Mouse (Mus musculus) heart, adult 11 months (tissue): ENCODE data around the gene Fez1.

Source experiments
- DNase-seq: peaks from one replicate; pipeline ENCODE4 v3.0.0; 2022

Gene Fez1

DNA sequence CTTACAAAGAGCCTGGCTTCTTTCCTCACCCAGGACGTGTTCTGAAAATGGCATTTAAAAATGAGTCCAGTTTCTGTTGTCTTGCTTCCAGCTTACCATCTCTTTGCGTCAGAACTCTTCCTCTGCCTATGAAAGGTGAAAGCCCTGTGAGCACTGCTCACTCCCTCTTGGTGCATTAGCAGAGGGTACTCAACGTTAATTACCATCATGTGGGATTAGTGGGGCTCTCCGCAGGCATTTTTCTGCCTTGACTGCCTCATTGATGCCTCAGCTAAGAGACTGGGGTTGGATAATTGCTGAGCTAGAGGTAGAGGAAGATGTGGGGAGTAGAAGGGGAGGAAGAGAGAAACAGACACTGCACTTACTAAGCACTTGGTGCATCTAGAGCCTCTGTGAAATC lies 24.7 kb downstream of the Fez1 start:
- DNase-seq: no peak

DNA sequence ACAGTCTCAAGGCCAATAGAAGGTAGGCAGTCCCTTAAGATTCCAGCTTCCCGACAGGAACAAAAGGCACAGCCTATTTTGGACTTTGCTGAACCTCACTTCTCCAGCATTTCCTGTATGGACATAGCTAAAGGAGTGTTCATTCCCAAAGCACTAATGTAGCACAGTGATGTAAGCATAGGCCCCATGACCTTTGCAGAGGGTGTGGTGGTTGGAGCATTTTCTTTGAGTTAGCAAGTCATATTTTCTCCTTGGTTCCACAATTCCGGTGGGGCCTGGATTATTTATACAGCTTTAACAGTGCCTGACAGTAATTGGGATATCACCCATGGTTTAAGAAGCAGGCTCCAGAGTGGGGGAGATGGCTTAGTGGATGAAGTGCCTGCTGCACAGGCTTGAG lies 27.0 kb downstream of the Fez1 start:
- DNase-seq: no peak

DNA sequence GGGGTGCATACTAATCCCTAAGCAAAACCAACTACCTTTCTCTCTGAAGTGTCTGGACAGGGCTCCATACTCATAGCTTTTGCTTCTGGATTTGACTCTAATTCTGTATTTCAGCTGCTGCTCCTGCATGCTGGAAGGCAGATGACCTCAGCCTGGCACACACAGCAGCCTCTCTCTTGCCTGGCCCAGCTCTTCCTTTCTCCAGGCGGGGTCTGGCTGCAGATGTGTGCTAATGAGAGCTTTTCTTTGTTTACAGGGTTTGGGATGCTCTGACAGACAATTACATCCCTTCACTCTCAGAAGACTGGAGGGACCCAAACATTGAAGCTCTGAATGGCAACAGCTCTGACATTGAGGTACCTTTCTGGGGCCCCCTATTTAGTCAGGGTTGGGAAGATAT lies 28.4 kb downstream of the Fez1 start:
- DNase-seq: peak; percentile 79

DNA sequence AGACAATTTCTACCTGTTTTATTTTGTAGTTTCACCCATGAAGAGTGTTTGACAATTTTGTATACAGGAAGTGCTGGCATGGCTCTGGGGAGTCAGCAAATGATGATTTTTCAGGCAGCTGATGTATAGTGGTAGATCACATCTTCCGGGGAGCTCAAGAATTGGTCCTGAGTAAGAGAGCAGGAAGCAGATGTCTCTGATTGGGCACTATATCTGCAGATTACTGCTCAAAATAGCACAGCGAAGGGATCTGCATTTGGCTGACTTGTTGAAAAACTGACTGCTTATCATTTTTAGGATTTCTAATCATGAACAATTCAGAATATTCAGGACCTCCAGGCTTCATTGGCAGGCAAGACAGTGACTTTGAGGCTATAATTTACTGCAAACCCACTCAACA lies 30.5 kb downstream of the Fez1 start:
- peak; percentile 11 for DNase-seq

DNA sequence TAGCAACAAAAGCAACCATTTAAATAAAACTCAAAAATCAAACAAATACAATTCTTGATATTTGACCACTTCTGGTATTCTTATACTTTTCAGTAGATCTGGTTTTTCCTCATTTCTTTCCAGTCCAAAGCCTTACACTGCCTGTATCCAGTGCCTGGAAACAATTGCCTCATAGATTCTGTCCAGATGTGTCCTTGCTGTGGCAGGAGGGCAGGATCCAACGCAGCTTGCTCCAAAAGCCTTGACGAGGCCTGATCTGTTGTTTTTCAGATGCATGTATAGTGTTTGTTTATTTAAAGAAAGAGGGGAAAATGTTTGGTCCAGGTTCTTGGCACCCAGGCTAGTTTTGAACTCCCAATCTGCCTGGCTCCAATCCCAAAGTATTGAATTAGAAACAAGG lies 34.7 kb downstream of the Fez1 start:
- DNase-seq: peak; percentile 21

DNA sequence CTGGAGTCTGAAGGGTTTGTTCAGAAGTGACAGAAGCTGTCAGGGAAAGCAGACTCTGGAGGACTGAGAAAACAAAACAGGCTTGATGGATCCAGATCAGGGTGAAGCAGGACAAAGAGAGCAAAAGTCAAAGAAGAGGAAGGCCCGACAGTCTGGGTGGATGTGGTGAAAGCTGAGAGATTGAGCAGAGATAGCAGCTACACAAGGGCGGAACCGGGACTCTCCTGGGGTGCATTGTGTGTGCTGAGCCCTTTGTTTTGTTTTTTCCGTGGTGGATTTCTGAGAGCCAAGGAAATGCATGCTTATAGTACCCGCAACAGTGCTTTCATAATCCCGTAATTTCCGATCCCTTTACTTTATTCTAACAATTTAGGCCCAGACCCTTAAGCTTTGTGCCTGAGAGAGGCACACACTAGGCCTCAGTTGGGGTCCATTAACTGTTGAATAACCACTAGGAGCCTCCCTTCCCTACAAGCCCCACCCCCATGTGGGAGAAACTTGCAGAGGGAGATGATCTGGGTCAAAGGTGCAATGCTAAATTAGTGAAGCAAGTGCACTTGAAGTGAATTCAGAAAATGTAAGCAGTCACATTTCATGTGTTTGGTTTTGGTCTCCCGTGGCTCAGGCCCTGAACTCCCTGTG lies 35.9 kb downstream of the Fez1 start:
- DNase-seq: peak; percentile 89

DNA sequence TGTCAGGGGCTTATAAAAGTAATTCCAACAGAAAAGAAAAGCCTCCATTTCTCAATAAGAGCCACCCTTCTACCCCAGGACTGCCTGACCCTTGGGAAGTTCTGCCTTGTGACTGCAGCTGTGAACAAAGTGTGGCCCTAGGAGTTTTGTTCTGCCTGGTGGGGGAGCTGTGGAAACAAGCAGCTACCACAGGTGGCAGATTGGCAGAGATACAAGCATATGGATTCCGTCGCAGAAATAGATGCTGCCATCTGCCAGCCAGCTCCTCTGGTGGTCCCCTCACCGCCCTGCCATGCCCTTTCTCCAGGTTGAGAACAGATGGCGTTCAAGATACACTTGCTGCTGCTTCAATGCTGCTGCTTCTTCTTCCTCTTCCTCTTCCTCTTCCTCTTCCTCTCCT lies 37.0 kb downstream of the Fez1 start:
- peak; percentile 53 for DNase-seq

DNA sequence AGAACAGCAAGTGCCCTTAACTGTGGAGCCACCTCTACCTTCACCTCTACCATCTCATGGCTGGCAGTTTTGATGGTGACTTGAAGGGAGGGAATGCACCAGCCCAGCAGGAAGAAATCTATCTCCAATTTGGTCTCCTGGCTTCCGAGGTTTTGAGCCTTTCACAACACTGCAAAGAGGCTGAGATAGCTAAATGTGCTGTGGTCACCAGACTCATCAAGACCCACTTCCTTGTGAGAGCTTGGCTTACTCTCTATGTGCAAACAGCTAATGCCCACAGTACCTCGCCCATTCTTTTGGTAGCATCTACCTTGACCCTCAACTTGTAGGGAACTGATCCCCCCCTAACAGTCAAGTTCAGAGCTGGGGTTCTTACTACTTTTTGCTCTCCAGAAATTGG lies 40.9 kb downstream of the Fez1 start:
- DNase-seq: peak; percentile 72

DNA sequence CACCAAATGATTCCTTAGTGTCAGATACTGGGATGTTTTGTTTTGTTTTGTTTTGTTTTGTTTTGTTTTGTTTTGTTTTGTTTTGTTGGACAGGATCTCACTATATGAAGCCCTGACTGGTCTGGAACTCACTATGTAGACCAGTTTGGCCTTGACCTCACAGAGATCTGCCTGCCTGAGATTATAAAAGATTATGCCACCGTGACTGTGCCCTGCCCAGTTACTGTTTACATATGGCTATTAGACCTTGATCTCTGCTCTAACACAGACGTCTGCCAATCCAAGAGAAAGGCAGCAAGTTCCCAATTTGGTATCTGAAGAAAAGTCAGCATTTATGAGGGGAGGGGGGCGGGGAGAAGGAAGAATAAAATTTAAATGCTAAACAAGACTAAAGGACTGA lies 42.0 kb downstream of the Fez1 start:
- DNase-seq: peak; percentile 12

DNA sequence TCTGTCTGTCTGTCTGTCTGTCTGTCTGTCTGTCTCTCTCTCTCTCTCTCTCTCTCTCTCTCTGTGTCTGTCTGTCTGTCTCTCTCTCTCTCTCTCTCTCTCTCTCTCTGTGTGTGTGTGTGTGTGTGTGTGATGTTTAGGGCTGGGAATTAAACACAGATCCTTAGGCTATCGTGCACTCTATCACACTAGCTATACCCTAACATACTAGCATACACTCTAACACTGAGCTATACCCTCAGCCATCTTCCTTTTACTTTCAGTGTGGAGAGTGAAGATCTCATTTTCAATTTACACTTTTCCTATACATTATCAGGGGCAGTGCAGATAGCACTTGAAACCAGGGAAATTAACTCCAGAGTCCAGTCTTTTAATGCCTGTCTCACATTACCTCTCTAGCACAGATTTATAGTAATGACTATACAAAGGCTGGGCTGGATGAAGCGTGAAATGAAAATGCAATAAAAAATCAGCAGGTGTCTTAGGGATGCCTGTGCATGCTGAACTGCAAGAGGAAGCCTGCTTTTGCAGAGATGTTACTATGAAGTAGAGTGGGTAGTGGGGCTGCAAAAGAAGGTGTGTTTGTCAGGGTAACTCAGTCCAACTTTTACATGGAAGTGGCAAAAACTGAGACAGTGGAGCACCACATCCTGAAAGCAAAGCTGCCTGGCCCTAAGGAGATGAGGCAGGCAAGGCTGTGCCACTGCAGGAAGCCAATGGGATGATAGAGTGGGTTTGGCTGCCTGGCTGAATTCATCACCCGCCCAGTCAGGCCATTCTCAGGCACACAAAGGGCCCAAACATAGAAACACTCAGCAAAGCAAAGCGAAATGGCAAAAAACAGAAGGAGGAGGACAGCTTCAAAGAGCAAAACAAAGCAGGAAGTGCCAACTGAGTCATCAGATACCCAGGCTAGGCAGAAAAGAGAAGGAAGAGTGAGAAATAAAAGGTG lies 43.5 kb downstream of the Fez1 start:
- peak; percentile 72 for DNase-seq

DNA sequence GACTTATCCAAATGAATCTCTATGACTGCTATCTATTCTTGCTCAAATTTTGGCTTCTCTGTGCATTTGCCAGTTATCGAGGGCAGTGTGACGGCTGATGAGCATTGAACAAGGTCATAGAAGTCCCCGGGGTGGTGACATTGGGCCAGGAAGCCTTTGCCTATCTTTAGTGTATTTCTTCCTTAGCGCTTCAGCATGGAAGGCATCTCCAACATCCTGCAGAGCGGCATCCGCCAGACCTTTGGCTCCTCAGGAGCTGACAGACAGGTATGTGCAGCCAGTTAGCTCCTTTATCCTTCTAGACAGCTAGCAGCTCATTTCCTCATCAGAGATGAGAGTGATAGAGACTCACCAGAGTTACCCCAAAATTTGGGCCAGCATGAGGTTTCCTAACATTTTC lies 47.0 kb downstream of the Fez1 start:
- peak; percentile 80 for DNase-seq

DNA sequence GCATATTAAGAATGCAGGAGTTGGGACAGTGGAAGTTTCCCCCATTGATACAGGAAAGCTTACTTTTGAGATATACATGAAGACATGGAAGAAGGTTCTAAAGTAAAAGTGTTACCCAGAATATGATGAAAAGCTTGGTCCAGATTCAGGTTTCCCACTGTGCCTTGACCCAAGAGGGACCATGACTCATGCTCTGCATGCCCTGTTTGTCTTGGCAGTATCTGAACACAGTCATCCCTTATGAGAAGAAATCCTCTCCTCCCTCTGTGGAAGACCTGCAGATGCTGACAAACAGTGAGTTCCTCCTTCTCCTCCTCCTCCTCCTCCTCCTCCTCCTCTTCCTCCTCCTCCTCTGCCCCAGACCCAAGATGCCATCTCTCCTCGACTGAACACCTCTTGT lies 48.6 kb downstream of the Fez1 start:
- DNase-seq: peak; percentile 9

DNA sequence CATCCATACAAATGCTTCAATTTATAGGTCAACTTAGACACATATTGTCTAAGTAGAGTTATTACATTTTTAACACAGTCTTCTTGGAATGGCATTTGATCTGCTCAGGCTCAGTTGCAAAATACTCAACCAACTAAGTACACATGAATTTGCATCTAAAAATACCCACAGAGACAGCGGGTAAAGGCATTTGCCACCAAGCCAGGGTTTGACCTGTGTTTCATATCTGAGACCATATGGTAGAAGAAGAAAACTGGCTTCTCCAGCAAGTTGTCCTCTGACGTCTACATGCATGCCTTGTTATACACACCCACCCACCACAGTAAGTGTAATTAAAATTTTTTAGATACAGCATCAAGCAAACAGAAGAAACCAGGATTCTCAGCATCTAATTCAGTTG lies 52.1 kb downstream of the Fez1 start:
- DNase-seq: no peak

DNA sequence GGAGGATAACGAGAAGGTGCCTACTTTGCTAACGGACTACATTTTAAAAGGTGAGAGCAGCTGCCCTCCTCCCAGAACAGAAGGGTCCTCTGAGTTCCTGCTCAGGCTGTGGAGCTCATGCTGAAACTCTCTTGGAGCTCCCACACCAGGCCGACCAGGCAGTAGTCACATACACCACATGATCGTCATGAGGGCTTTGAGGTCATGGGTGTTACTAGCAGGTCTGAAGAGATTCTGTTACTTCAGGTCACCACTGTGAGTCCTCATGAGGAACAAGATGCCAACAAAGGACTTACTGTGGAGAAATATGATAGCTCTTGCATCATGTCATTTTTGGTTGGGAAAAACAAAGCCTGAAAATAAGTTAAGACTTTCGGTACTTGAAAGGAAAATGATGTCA lies 54.6 kb downstream of the Fez1 start:
- no peak for DNase-seq

DNA sequence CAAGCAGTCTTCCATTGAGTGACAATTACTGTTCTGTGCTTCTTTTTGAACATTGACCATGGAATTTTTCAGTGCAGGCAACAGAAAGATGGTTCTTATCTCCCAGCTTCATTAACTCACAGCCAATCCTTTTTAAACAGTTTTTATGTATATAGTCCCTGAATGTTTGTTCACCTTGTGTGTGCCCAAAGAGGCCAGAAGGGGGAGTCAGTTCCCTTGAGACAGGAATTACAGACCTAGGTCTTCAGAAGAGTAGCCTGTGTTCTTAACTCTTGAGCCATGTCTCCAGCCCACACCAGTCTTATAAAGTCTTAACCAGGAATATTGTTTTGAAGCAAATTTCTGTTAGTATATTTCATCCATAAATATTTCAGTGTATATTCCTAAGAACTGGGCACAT lies 55.1 kb downstream of the Fez1 start:
- no peak for DNase-seq

DNA sequence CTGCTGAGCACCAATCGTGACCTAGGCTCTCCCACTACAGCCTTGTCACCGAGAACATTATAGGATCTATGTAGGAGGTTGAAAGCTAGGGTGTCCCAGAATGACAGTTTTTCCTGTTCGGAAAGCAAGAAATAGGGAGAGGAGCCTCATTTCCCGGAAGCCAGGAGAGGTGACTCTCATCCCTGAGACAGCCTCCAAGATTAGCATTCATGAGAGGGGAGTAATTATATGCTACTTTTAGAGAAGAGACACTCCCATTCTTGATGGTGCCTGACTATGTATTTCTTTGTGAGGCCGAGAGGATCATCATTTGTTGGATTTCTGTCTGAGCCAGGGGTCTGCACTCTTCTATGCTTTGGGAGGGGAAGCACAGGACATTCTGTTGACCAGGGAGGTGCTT lies 60.0 kb downstream of the Fez1 start:
- DNase-seq: no peak

DNA sequence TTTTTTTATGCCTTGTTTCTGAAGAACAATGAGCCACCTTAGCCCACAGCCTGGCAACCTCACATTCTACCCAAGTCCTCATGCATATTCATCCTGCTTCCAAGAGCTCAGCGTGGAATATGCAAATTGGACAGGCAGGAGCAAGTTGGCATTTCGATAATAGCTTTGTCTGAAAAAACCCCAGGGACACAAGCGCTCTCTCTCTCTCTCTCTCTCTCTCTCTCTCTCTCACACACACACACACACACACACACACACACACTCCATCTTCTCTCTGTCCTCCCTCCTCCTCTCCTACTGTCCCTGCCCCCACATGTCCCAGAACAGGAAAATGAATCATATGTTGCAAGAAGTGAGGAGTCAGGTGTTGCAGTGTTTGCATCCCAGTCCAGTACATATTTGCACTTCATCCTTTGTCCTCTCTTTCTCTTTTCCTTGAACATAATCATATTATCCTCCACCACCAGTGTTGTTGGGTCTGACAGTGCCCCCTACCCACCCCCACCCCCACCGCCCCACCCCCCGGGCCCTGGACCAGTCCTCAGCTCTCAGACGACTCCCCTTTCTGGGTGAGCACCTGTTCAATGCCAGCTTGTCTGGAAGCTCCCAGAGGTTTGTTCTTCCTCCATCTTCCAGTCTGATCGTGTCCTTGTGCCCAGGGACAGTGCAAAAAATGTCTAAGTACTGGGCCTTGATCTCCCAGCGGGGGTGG lies 60.5 kb downstream of the Fez1 start:
- DNase-seq: peak; percentile 65

DNA sequence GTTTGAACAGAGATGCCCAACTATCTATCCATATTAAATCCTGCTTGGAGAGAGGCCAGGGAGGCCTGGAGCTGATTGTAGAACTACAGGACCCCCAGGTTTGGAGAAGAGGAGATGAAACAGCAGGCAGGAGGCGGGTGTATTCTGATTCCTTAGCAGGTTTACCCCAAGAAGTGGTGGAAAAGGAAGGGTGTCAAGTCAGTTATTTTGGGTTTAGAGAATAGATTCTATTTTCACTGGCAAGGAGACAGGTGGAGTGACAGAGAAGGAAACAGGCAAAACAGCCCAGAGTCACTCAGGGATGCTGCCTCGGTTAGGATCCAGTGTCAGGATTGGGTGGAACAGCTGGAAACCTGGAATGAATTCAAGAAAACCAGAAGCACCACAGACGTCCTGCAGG lies 61.9 kb downstream of the Fez1 start:
- DNase-seq: peak; percentile 56

DNA sequence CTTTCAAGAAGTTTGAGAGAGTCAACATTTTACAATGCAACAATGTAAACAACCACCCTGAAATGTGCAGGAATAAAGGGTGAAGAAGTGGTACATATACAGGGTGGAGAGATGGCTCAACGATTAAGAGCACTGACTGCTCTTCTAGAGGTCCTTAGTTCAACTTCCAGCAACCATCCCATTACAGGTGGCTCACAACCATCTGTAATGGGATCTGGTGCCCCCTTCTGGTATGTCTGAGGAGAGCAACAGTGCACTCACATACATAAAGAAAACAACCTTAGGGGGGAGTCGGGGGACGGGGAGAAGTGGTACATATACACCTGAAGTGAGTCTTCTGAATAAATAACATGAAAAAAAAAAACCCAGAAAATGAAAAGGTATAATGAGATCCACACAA lies 63.6 kb downstream of the Fez1 start:
- peak; percentile 57 for DNase-seq

DNA sequence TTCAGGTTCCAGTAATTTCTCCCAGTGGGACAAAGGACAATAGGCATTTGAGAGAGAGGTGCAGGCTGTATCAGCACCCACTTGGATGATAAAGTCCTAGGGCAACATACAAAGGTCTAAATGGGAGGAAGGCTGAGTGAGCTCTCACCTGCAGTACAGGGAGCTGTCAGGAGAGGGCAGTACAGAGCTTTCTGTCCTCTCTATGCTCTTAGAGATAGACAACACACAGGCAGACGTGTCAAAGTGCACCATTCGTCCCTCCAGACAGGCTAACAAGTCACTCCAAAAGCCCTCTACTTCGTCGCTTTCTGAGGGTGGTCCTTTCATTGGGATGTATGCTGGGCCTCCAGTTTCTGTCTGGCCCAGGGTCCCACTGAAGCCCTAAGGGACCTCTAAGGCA lies 68.9 kb downstream of the Fez1 start:
- DNase-seq: peak; percentile 78

DNA sequence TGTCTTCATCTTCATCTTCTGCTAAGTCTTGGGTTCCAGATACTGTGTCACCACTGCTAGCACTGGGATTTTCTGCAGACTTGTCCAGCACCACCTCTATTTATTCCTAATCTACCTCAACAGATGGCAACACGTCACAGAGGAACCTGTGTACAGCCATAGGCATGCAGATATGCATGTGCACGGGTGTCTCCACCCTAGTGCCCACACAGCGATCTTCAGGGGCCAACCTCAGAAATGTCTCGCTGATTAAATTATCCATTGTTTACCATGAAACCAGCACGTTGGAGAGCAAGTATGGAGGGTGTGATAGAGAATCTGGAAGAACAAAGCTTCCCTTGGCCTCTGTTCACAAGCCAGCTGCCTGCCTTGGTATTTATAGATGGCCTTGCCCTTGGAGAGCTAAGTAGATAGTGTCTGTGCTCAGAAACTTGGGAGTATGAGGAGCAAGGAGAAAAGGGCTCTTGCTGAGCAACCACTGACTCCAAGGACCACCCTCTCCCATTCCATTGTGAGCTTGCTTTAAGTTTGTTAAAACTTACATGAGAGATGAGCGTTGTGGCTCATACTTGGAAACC lies 71.8 kb downstream of the Fez1 start:
- peak; percentile 59 for DNase-seq

DNA sequence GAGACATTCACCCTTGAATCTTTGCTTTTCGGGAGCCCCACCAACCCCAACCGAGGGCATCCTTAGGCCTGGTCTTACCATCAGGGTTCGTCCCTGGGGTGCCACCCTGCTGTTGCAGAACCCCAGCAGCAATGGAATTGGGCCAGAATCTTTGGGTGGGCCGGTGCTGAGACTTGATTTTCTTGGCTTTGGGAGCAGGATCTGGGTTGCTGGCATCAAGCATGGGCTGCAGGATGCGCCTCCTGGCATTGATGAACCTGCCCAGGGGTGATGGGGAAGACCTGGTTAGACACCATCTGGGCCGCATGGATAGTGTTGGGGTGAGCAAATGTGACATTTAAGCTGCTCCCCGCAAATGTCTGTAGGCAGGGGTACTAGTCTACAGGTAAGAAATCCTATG lies 72.6 kb downstream of the Fez1 start:
- peak; percentile 86 for DNase-seq

DNA sequence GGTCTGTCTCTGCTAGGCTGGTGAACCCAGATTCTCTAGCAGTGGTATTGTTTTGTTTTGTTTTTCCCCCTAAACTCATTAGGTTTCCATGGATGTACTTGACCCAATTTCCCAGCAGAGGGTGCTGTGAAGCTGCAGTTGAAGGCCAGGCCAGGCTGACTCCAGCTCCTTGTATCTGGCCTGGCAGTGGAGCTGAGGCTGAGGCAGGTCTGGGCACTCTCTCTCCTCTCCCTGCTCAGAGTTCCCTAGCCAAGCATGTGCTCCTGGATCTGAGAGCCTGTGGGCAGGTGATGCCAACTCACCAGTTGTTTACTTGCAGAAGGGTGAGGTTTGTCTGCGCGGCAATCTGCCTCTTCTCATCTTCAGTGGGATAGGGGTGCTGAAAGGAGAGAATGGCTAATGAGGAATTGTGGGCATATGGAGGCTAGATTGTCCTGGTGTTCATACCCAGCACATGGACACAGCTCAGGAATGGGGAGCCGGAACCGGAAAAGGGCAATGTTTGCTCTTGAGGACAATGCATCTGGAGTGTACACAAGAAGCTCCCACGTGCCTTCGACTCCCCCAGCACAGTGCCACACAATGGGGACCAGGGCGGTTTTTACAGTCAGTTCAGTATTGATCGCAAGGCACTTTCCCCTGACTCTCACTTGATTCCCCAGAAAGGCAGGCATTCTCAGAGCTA lies 73.5 kb downstream of the Fez1 start:
- DNase-seq: peak; percentile 97
